Mouse (Mus musculus) ES-E14 (cell line): ENCODE measurements around the gene Agpat1. TPM values are rescaled to one million over a fixed set of nuclear protein-coding genes. Genes with fewer than 3 reads are reported as not detected.

Source experiments
- DNase-seq: peaks from one replicate; pipeline ENCODE4 v3.0.0-alpha.2; 2013; ENCODE audit warnings: low read depth, low spot score
- H3K27ac ChIP-seq: 2 replicates; pipeline ENCODE4 v1.5.1; 2012; ENCODE audit warnings: low read depth, mild to moderate bottlenecking, low read length, moderate library complexity, mixed read lengths; ENCODE audit not compliant: poor library complexity, insufficient read depth, severe bottlenecking
- H3K36me3 ChIP-seq: 2 replicates; pipeline ENCODE4 v1.6.1; 2012; ENCODE audit warnings: mild to moderate bottlenecking, low read length, moderate library complexity, mixed read lengths; ENCODE audit not compliant: control insufficient read depth, poor library complexity, insufficient read depth, severe bottlenecking
- H3K4me1 ChIP-seq, 2 experiments: fragments of 150-350 bp in 1 of 2; sonication (generic) in 1 of 2; 2 replicates each; pipeline ENCODE4 v1.6.1; 2012; ENCODE audit warnings: low read length in 2 of 2, mild to moderate bottlenecking in 1 of 2, mixed read lengths in 1 of 2; ENCODE audit not compliant: control insufficient read depth in 2 of 2, insufficient read depth in 2 of 2, poor library complexity in 1 of 2
- H3K4me3 ChIP-seq, 2 experiments: fragments of 150-350 bp in 1 of 2; sonication (generic) in 1 of 2; 2 replicates each; pipeline ENCODE4 v1.5.1; 2012; ENCODE audit warnings: low read length in 2 of 2, low read depth in 1 of 2, mild to moderate bottlenecking in 1 of 2, mixed read lengths in 1 of 2; ENCODE audit not compliant: insufficient read depth in 1 of 2, poor library complexity in 1 of 2, severe bottlenecking in 1 of 2
- H3K9ac ChIP-seq: 2 replicates; pipeline ENCODE4 v1.6.1; 2012; ENCODE audit warnings: low read depth, mild to moderate bottlenecking, low read length, mixed read lengths; ENCODE audit not compliant: poor library complexity, insufficient read depth, severe bottlenecking
- H3K9me3 ChIP-seq: fragments of 150-350 bp; sonication (generic); 2 replicates; pipeline ENCODE4 v1.6.1; 2012; ENCODE audit warnings: low read depth, mild to moderate bottlenecking, low read length; ENCODE audit not compliant: control insufficient read depth, insufficient read depth
- CHD2 ChIP-seq: IDR thresholded peaks from 2 replicates; pipeline ENCODE4 v1.6.1; 2014; ENCODE audit warnings: mild to moderate bottlenecking, low read depth, low read length, inconsistent platforms
- HCFC1 ChIP-seq: IDR thresholded peaks from 2 replicates; pipeline ENCODE4 v1.6.1; 2012; ENCODE audit warnings: low read length, inconsistent platforms, borderline replicate concordance; ENCODE audit not compliant: insufficient read depth
- MAFK ChIP-seq: IDR thresholded peaks from 2 replicates; pipeline ENCODE4 v1.6.1; 2014; ENCODE audit warnings: mild to moderate bottlenecking, low read depth, low read length, inconsistent platforms; ENCODE audit not compliant: insufficient read depth
- ZC3H11A ChIP-seq: IDR thresholded peaks from 2 replicates; pipeline ENCODE4 v1.6.1; 2012; ENCODE audit warnings: low read depth, mild to moderate bottlenecking, inconsistent platforms, low read length, borderline replicate concordance
- ZNF384 ChIP-seq: IDR thresholded peaks from 2 replicates; pipeline ENCODE4 v1.6.1; 2012; ENCODE audit warnings: low read depth, low read length, inconsistent platforms
- in situ Hi-C, 2 experiments: fragments of 600-800 bp; cut with MboI; formaldehyde crosslinking; loops; one replicate each; pipeline ENCODE4 v1.15.1; 2025; ENCODE audit warnings: low sequenced_read_pairs in 2 of 2, inconsistent platforms in 1 of 2; ENCODE audit not compliant: unreplicated experiment in 2 of 2
- total RNA-seq: library from RNA; depleted of rRNA; stranded (reverse); fragments of 300-350 nt; gene quantifications from 2 replicates; pipeline ENCODE4 v1.2.3, GENCODE M21; 2012

Agpat1 gene
- total RNA-seq, 1 experiment = 62.7 TPM

- no peak for DNase-seq
- H3K36me3 ChIP-seq = peaks cover 4% of the 10 kb centered on the region; the same call in 1 of the 2 replicates
- in situ Hi-C loops = no loop called here
- H3K9me3 ChIP-seq = no peaks in the 10 kb centered on the region
- peak within 1 kb of the TSS in 1 of 2 experiments; percentile 52; a peak in 1 of 4 replicates for H3K4me3 ChIP-seq
- H3K4me1 ChIP-seq = peaks cover 6 to 30% of the 10 kb centered on the region in 2 experiments; a peak in 3 of 4 replicates
- TF ChIP-seq ZNF384 (no peak), HCFC1 (no peak), ZC3H11A (no peak), CHD2 (no peak), MAFK (no peak)
- H3K9ac ChIP-seq = no peak within 1 kb of the TSS
- H3K27ac ChIP-seq = no peak within 1 kb of the TSS
These were observed 25.2 kb downstream of the Agpat1 start, which contains the start of gene Prrt1 for GRCm38 (mm10) chr17:34629221-34629751. Prrt1 (plus strand) TSS chr17:34629533.

- H3K4me1 ChIP-seq = peaks cover 6 to 30% of the 10 kb centered on the region in 2 experiments; a peak in 3 of 4 replicates
- no peak for DNase-seq
- H3K4me3 ChIP-seq = peak overlapping the region in 1 of 2 experiments; percentile 48; a peak in 1 of 4 replicates
- TF ChIP-seq ZC3H11A = no peak
- no peak for TF ChIP-seq HCFC1
- TF ChIP-seq CHD2 = no peak
- no peak for TF ChIP-seq ZNF384
- no peak for TF ChIP-seq MAFK
- no peak overlapping the region for H3K9ac ChIP-seq
- H3K36me3 ChIP-seq = peaks cover 4% of the 10 kb centered on the region; the same call in 1 of the 2 replicates
- no peaks in the 10 kb centered on the region for H3K9me3 ChIP-seq
- in situ Hi-C loops = no loop called here
- H3K27ac ChIP-seq = no peak overlapping the region
These were observed 25.9 kb downstream of the Agpat1 start for GRCm38 (mm10) chr17:34629796-34630603.

- peaks cover 6 to 29% of the 10 kb centered on the region in 2 experiments; a peak in 3 of 4 replicates for H3K4me1 ChIP-seq
- H3K9me3 ChIP-seq = no peaks in the 10 kb centered on the region
- DNase-seq = no peak
- no peak for TF ChIP-seq HCFC1
- TF ChIP-seq CHD2 = no peak
- TF ChIP-seq ZC3H11A = no peak
- no peak for TF ChIP-seq ZNF384
- no peak for TF ChIP-seq MAFK
- H3K36me3 ChIP-seq = no peaks in the 10 kb centered on the region
- H3K9ac ChIP-seq = no peak overlapping the region; the same call in 1 of the 2 replicates
- no peak overlapping the region for H3K27ac ChIP-seq
- peak overlapping the region; percentile 35 to 48; a peak in 3 of 4 replicates for H3K4me3 ChIP-seq
- in situ Hi-C loops = no loop called here
These were observed 26.8 kb downstream of the Agpat1 start for GRCm38 (mm10) chr17:34630761-34631301.

GRCm38 (mm10) chr17:34631647-34632046 is 27.6 kb downstream of the Agpat1 start:
- in situ Hi-C loops = no loop called here
- Histone ChIP-seq H3K27ac (no peak overlapping the region), H3K36me3 (no peaks in the 10 kb centered on the region), H3K9me3 (no peaks in the 10 kb centered on the region), H3K9ac (peak overlapping the region; percentile 31; the same call in 1 of the 2 replicates), H3K4me3 (peak overlapping the region in 1 of 2 experiments; percentile 55; a peak in 2 of 4 replicates), H3K4me1 (peaks cover 6 to 25% of the 10 kb centered on the region in 2 experiments; a peak in 3 of 4 replicates)
- TF ChIP-seq MAFK (no peak), HCFC1 (no peak), ZC3H11A (no peak), ZNF384 (no peak), CHD2 (no peak)
- no peak for DNase-seq
